Mouse (Mus musculus): ENCODE measurements around the gene Slc2a10.
"Not testable (repeated sequence)": the region's sequence is repeated elsewhere in the genome, so short reads cannot be mapped to it uniquely, and the experiment has no call there.

Slc2a10 gene

DNA sequence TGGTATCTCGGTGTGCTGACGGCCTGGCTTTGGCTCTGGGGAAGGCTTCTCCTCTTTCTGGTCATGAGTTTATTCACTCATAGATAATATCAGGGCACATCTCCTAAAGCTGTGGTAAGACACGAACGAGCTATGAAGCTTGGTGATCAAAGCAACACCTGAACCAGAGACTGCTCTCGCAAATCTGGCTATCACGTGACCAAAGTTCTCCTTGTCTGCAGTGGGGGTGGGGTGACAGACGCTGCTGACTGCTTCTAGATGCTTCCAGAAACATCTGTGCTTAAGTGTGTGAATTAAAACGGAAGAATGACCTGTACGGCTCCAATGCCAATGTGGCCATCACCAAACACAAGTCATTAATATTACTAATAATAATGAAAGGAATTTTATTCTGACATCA is 6.1 kb downstream of the Slc2a10 start:
- no peak for DNase-seq (ENCODE audit: low read depth)

DNA sequence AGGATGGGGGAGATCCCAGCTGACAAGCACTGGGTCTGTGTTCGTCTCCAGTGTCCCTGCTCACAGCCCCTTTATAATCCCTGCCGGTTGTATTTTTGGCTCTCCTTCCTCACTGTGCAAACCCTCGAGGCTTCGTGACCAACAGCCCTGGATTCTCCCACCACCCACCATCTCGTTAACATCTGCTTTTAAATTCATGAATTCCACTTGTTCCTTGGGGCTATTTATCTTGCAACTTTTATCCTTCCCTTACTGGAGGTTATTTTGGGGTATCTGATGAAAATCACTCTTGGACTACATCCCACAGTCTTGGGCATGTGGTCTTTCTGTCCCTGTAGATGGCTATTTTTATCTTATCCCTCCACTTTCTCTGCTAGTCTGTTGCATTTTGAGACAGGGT is 6.9 kb downstream of the Slc2a10 start:
- DNase-seq (ENCODE audit: low read depth): no peak

DNA sequence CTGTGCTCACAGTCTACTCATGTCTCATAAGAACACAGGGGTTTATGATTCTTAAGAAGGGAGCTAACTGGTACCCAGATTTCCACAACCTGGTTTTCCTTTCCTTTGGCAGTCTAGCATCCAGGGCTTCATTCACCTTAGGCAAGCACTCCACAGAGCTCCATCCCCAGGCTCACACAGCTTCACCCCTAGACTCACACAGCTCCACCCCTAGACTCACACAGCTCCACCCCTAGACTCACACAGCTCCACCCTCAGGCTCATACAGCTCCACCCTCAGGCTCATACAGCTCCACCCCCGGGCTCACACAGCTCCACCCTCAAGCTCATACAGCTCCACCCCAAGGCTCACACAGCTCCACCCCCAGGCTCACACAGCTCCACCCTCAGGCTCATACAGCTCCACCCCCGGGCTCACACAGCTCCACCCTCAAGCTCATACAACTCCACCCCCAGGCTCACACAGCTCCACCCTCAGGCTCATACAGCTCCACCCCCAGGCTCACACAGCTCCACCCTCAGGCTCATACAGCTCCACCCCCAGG is 7.4 kb downstream of the Slc2a10 start:
- not testable (repeated sequence) for DNase-seq (ENCODE audit: low read depth)

DNA sequence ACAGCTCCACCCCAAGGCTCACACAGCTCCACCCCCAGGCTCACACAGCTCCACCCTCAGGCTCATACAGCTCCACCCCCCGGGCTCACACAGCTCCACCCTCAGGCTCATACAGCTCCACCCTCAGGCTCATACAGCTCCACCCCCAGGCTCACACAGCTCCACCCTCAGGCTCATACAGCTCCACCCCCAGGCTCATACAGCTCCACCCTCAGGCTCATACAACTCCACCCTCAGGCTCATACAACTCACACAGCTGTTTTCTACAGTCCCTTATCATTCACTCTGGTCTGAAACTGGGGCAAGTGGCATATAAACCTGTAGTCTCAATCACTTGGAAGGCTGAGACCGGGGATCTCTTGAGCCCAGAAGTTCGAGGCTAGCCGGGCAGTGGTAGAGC is 7.9 kb downstream of the Slc2a10 start:
- DNase-seq (ENCODE audit: low read depth): not testable (repeated sequence)

DNA sequence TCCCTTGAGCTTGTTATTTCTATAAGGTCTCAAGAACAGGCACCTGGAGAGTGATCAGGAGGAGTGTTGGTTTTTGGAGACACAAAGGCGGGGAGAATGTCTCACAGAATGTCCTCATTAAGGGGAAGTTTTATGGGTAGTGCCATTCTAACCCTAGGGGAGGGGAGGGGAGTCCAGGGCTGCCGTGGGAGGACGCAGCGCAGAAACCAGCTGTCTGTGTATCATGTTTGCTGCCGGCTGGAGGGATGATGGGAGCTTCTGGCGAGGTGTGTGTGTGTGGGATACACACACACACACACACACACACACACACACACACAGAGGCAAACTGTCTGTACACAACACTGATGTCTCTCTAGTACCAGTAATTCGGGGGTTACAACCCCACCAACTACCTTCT is 8.8 kb downstream of the Slc2a10 start:
- DNase-seq (ENCODE audit: low read depth): no peak

DNA sequence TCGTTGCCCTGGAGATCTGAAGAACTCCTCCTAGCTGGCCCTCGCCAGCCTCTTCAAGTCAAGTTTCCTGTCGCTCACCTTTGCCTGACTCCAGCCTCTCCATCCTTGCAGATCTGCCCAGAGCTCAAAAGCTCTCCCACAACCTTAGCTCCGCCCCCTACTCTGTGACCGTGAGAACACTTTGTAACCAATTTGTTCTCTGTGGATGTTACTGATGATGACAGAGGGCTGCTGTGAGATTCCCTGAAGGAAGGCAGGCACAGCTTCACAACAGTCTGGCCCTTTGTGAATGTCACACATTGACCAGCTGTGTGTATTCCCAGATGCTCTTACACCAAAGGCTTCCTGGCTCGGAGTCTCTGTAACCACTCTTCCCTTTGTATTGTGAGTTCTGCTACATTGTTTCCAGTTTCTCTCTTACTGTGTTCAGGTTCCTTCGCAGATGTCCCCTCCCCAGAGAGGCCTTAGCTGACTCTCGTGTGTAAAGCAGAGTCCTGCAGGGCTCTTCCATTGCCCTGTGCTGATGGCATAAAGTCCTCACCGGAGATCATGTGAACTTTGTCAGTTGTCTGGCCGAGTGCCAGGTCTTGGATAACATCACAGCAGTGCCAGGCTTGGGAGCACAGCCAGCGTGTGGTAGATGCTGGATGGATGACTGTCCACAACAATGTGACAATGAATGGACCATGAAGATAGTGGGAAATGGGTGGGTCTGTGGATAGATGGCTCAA is 9.4 kb downstream of the Slc2a10 start:
- DNase-seq (ENCODE audit: low read depth): no peak

DNA sequence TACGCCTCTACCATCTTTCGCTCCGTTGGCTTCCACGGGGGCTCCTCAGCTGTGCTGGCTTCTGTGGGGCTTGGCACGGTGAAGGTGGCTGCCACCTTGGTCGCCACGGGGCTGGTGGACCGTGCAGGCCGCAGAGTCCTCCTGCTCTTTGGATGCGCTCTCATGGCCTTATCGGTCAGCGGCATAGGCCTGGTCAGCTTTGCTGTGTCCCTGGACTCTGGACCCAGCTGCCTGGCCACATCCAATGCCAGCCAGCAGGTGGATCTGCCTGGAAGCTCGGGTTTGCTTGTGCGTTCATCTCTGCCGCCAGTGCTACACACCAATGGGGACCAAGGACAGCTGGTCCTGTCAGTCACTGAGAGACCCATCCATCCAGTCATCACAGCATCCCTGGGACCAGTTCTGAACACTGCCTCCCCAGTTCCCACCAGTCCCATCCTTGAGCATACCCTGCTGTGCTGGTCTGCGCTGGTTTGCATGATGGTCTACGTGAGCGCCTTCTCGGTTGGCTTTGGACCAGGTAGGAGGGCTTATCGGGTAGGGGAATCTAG is 11.7 kb downstream of the Slc2a10 start:
- no peak for DNase-seq (ENCODE audit: low read depth)

DNA sequence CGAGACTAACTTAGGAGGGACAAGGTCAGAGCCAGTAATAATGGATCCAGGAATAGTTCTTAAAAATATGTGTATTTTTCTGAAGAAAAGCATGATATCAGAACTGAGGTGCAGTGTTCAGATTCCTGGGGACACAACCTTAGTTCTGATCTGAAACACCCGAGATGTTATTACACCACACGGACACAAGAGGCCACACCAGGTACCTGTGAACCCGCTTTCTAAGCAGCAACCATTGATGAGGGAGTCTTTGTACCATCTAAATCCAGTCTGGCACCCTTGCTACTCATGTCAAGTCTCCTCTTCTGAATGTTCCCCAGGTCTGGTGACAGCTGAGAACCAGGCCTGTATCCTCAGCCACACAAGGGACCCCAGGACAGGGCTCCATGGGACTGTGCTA is 22.0 kb downstream of the Slc2a10 start:
- no peak for DNase-seq (ENCODE audit: low read depth)

DNA sequence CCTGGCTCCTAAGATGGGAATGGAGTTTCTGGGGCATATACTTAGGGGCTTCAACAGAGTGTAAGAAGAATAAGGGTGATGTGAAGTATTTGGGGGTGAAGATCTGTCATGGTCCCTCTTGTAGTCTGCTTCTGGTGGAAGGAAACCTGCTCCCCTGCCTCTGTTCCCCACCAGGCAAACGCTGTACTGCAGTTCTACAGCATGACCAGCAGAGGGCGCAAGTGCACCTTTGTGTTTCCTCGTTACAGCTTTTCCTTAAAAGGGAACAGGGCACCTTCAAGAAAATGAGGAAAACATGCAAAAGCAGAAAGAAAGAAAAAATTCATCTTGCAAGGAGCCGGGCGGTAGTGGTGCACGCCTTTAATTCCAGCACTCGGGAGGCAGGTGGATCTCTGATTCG is 25.5 kb downstream of the Slc2a10 start:
- peak; percentile 28 for DNase-seq (ENCODE audit: low read depth)

DNA sequence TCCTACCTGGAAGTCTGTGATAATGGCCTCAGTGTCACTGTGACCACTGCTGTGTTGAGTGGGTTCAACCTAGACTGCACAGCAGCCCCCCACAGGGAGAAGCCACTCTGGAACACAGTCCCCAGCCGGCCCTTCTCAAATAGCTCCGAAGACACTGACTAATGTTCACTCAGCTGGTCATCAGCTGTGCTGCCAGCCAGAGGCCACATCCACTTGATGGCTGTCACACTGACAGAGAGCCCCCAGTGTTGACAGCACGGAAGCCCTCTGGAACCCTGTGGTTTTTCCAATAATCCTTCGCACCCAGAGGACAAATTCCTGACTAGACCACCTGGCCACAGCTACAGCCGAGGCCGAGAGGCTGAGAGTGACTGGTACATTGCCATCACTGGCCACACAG is 30.2 kb downstream of the Slc2a10 start:
- no peak for DNase-seq (ENCODE audit: low read depth)

DNA sequence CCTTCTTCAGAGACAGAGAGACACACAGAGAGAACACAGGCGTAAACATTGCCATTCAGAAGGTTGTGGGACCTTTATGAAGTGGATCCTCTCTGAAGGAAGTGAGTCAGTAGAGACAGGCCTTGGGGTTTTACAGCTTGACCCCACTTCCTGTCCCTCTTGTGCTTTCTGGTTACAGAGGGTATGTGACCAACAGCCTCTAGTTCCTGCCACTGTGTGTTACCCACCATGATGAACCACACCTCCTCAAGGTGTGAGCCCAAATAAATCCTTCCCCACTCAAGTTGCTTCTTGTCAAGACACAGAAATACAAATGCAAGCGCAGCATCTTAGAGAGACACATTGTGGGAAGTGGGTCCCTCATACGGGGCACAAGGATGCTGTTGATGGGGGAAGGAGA is 37.4 kb downstream of the Slc2a10 start:
- no peak for DNase-seq (ENCODE audit: low read depth)

DNA sequence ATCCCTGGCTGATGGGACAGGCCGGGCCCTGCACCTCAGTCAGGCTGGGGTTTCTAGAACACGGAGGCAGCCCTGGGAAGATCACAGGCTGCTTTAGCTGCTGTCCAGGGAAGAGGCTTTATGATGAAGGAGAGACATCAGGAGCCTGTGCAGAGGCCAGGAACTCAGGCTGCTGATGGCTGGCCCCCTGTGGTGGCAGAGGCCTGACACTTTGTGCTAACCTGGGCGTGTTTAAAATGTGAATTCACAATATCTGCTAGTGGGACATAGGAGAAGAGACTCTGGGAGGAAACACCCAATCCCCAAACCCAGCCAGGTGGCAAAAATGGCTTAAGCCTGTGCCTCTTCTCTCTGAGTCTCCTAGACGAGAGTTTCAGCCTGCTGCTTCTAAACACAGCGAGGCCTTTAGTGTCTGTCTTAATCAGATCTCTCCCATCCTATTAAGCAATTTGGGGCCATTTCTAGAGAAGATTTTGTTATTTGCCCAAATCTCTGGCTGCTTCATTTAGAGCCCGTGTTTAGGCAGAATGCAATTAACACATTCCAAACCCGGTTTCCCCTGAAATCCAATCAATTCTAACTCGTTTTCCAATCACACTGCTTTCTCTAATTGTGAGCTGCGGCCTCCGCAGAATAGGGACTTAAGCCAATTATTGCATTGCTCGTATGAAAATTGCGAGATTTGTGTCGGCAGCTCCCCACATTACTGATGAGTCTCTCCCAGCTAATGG is 39.5 kb downstream of the Slc2a10 start:
- DNase-seq (ENCODE audit: low read depth): no peak

DNA sequence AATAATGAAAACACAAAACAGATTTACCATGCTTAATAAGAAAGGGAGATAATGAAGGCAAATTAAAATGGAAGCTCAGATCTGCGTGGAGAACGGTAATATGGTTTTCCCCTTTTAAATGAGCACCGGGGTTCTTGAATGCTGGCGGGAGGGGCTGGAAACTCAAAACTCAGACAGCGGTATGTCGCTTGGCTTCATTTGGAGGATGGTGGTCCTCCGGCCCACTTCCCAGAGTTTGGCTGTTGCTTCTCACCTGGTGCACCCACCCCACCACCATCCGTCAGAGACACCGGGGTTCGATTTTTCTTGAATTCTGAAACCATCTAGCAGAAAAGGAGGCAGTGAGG is 40.1 kb downstream of the Slc2a10 start:
- DNase-seq (ENCODE audit: low read depth): no peak

DNA sequence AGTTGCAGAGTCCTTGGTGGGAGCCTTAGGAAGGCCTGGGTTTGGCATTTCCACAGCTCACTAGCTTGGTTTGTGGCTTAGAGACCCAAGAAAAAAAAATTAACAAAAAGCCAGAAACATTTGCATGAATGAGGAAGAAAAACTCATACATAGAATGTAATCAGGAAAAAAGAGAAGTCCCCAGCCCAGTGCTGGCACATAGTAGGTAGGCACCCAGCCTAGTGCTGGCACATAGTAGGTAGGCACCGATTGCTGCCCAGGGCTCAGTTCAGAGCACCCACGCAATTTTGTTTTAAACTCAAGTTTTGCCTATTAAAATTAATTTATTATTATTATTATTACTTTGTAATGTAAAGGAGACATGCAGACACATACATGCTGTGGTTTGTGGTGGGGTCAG is 42.1 kb downstream of the Slc2a10 start:
- DNase-seq (ENCODE audit: low read depth): no peak

DNA sequence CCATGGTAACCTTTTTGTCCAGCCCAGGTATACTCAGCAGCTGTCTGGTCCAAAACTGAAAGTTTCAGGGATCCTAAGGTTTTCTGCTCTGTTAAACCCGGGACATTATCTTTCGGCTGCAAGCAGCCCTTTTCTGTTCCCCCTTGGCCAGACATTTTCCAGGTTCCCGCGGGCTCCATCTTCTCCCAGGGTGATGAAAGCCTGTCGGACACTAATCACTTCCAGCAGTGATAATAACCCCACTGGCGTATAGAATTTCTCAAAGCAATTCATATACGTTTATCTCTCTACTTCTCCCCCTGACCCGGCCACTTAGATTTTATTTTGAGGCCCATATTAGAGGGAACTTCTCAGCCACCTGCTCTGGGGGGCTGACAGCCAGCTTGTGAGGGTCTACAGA is 42.8 kb downstream of the Slc2a10 start:
- DNase-seq (ENCODE audit: low read depth): no peak

DNA sequence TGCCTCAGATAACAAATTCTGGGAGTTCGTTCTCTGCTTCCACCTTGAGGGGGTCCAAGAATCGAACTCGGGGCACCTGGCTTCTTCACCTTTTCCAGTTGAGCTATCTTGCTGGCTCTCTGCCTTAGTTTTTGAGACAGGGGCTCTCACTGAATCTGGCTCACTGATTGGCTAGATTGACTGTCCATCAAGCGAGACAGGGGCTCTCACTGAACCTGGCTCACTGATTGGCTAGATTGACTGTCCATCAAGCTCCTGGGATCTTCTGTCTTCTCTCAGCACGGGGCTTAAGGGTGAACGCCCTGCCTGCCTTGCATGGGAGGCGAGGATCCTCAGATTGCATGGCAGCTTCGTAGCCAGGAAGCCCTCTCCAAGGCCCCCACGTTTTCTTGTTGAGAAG is 43.8 kb downstream of the Slc2a10 start:
- peak; percentile 26 for DNase-seq (ENCODE audit: low read depth)

DNA sequence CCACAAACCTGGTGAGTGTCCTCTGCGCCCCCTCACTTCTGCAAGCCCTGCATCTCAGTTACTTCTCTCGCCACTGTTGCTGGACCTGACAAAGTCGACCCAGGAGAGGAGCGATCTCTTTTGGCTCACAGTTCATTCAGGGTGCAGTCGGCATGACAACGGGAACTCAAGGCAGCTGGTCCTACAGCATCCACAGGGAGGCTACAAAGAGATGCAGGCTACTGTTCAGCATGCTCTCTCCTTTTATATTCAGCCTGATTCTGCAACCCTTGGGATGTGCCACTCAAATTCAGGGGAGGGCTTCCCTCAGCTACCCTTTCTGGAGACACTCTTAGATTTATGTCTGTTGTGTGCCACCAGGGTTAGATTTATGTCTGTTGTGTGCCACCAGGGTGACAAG is 45.0 kb downstream of the Slc2a10 start:
- DNase-seq (ENCODE audit: low read depth): no peak

DNA sequence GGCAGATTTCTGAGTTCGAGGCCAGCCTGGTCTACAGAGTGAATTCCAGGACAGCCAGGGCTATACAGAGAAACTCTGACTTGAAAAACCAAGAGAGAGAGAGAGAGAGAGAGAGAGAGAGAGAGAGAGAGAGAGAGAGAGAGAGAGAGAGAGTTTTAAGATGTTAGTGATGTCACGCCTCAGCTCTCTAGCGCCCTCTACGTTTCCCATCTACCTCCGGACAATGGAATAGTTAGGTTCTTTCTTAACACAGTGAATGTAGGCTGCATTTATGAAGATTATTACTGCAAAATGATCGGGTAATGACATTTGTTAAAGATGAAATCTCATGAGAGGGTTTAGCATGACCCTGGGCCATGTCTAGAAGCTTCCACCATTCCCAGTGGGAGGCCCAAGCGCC is 46.8 kb downstream of the Slc2a10 start:
- peak; percentile 22 for DNase-seq (ENCODE audit: low read depth)

DNA sequence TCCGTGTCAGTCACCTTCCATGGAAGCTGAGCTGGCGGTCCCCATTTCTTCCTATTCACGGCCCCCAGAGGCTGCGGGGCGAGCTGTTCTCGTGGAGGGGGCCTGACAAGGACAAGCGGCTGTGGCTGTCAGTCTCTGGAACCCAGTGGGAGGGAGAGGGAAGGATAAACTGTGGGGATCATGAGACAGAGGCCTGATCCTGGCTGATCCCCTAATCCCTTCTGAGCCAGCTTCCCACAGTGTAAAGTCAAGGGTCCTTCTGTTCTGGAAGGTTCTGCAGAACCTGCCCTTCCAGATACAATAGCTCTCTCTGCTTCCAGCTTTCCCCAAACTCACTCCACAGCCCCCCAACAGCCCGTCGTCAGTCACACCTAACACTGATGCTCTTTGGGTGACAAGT is 50.5 kb downstream of the Slc2a10 start:
- DNase-seq (ENCODE audit: low read depth): no peak

DNA sequence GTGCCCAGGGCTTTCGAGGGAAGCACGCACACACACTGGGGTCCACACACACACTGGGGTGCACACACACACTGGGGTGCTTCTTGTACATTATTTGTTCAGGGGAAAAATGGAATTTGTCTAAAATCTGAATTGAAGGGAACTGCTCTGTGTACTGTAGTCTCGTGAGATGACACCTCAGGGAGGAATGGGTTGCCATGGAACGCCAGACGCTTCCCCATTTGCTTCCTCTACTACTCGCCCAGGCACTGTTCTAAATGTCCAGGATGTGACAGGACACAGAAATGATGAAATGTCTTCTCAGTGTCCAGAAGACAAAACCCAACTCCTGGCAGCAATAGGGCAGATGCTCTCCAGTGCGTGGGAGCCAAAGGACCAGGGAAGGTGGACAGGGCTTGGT is 53.7 kb downstream of the Slc2a10 start:
- DNase-seq (ENCODE audit: low read depth): no peak

DNA sequence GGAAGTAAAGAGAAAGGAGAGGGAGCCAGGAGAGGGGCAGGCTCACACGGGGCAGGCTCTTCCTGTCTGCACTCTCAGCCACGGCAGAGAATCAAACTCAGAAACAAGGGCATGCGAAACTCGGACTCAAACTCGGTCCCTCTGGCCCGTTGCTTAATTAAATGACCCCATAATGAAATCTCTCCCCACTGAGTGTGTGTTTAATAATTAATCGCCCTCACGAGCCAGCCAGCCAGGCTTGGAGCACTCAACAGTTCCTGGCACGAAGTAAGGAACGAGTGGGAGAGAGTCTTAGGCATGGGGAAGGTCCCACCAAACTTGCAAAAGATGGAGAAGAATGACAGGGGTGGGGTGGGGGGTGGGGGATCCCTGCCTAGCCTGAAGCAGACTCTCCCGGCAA is 55.3 kb downstream of the Slc2a10 start:
- DNase-seq (ENCODE audit: low read depth): no peak

DNA sequence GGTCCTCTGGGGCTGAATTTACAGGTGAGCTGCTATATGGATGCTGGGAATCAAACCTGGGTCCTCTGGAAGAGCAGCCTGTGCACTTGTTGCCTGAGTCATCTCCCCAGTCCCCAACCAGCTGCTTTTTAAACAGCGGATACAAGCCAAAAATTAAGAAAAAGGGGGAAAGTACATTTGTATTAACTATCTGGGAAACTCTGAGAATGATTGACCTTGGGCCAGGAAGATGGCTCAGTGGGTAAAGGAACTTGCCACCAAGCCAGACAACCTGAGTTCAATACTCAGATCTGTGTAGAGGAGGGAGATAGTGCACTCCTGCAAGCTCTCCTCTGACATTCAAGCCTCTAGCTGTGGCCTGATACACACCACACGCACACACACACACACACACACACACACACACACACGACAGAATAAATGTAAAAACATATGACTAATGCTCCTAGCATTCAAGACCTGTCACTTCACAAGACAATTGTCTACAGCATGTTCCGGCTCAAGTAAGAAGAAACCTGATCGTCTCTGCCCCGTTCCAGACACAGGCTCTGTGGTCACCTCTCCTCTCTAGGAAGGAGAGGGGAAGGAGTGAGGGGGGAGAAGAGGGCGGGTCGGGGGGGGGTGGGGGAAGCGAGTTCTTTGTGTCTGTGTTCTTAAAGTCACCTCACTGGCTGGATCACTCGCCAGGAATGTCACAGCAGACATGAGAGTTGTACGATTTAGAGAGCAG is 56.1 kb downstream of the Slc2a10 start:
- DNase-seq (ENCODE audit: low read depth): no peak

DNA sequence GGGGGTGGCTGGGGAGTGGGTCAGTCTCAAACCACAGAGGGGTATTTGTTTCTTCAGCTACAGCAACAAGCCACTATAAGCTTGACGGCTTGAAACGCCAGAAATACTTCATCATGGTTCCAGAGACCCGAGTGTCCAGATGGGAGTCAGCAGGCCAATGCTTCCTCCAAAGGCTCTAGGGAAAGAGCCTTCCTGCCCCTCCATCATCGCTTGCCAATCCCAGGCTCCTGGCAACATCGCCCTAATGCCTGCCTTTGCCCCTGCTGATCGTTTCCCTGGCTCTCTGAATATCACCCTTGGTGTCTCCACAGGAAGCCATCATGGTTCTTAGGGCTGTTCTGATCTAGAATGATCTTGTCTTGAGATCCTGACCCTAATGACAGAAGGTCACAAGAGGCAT is 58.3 kb downstream of the Slc2a10 start:
- no peak for DNase-seq (ENCODE audit: low read depth)

Measured in c-Kit-positive CD71-negative TER-119-negative erythroid progenitor cells, embryonic 14.5 days (primary cell).